Mouse (Mus musculus): ENCODE results near the gene Rdh16. TPM values are rescaled to one million over a fixed set of nuclear protein-coding genes. Genes with fewer than 3 reads are reported as not detected.
"Not testable (repeated sequence)": the region's sequence is repeated elsewhere in the genome, so short reads cannot be mapped to it uniquely, and the experiment has no call there.

Gene Rdh16
- polyA plus RNA-seq, 1 experiment from 2014 or later, result not detected

GRCm38 (mm10) chr10:127838539-127838938 lies 37.6 kb downstream of the Rdh16 start:
- WGBS, result 91% methylated on average over 2 of the region's 2 CpGs
- Histone ChIP-seq H3K4me3 (no peak overlapping the region), H3K9ac (no peak overlapping the region), H3K4me1 (no peaks in the 10 kb centered on the region), H3K4me2 (replicated peaks) (no peak overlapping the region), H3K36me3 (no peaks in the 10 kb centered on the region), H3K27me3 (no peaks in the 10 kb centered on the region), H3K9me3 (no peaks in the 10 kb centered on the region), H3K27ac (no peak overlapping the region)
- ATAC-seq (ENCODE audit: low FRiP score, low read depth), result no peak

DNA sequence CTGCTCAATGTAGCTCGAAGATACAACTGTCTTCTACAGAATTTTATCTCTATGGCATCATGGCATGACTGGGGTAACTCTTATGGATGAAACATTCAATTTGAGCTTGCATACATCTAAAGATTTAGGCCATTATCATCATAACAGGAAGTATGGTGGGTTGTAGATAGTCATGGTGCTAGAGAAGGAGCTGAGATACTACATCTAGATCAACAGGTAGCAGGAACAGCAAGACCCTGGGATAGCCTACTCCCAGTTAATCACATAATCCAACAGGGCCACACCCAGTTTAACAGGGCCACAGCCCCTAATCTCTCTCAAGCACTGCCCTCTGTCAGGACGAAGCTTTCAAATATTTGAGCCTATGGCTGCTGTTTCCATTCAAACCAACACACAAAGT lies 39.8 kb downstream of the Rdh16 start:
- no peaks in the 10 kb centered on the region for H3K36me3 ChIP-seq
- no peak overlapping the region for H3K9ac ChIP-seq
- no peaks in the 10 kb centered on the region for H3K9me3 ChIP-seq
- no peaks in the 10 kb centered on the region for H3K4me1 ChIP-seq
- H3K27me3 ChIP-seq, result no peaks in the 10 kb centered on the region
- no peak overlapping the region for H3K4me2 ChIP-seq (replicated peaks)
- no peak for ATAC-seq (ENCODE audit: low FRiP score, low read depth)
- no peak overlapping the region for H3K4me3 ChIP-seq
- 67% methylated on average over 2 of the region's 2 CpGs for WGBS
- no peak overlapping the region for H3K27ac ChIP-seq

DNA sequence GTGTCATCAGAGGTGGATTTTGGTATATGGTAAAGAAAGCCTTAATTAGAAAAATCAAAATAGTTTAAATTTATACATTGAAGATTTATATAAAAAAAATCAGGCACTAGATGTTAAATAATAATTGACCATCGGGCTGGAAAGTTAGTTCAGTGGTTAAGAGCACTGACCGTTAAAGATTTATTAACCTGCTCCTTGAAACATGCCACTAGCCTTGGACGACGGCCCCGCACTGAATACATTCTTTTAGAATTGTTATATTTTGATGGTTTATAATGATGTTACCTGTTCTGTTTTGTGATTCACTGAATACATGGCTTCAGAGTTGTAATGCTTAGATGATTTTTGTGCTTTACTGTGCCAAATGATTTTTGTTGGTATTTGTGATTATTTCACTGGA lies 45.0 kb downstream of the Rdh16 start:
- 86% methylated on average over 5 of the region's 5 CpGs for WGBS
- ATAC-seq (ENCODE audit: low FRiP score, low read depth); H3K27ac ChIP-seq: not testable (repeated sequence)

GRCm38 (mm10) chr10:127848089-127848488 lies 47.1 kb downstream of the Rdh16 start:
- 94% methylated on average over 1 of the region's 1 CpGs for WGBS
- Histone ChIP-seq H3K9ac (no peak overlapping the region), H3K4me1 (no peaks in the 10 kb centered on the region), H3K27ac (no peak overlapping the region), H3K9me3 (no peaks in the 10 kb centered on the region), H3K36me3 (no peaks in the 10 kb centered on the region), H3K4me2 (replicated peaks) (no peak overlapping the region), H3K27me3 (no peaks in the 10 kb centered on the region), H3K4me3 (no peak overlapping the region)
- ATAC-seq (ENCODE audit: low FRiP score, low read depth), result no peak

More for the DNA sequence above, 45.0 kb downstream of the Rdh16 start:
- not testable (repeated sequence) for H3K27me3 ChIP-seq; H3K4me2 ChIP-seq (replicated peaks); H3K36me3 ChIP-seq; H3K9ac ChIP-seq; H3K4me1 ChIP-seq; H3K4me3 ChIP-seq; H3K9me3 ChIP-seq

- no peak for ATAC-seq (ENCODE audit: low FRiP score, low read depth)
- Histone ChIP-seq H3K36me3 (no peaks in the 10 kb centered on the region), H3K27me3 (no peaks in the 10 kb centered on the region), H3K9me3 (no peaks in the 10 kb centered on the region), H3K4me3 (no peak within 1 kb of the TSS), H3K4me1 (no peaks in the 10 kb centered on the region), H3K4me2 (replicated peaks) (no peak within 1 kb of the TSS), H3K9ac (no peak within 1 kb of the TSS), H3K27ac (no peak within 1 kb of the TSS)
- WGBS, result 80% methylated on average over 1 of the region's 1 CpGs
These were observed 48.7 kb downstream of the Rdh16 start, which contains the start of gene Rdh19 for GRCm38 (mm10) chr10:127849628-127850027. Gene Rdh19, plus strand, starts transcription at chr10:127849928.

- Histone ChIP-seq H3K27ac (no peak overlapping the region), H3K4me2 (replicated peaks) (no peak overlapping the region), H3K9me3 (peaks cover 4% of the 10 kb centered on the region; the same call in 1 of the 2 replicates), H3K9ac (no peak overlapping the region), H3K4me3 (no peak overlapping the region), H3K27me3 (no peaks in the 10 kb centered on the region), H3K36me3 (no peaks in the 10 kb centered on the region), H3K4me1 (no peaks in the 10 kb centered on the region)
- no peak for ATAC-seq (ENCODE audit: low FRiP score, low read depth)
These were observed 55.4 kb downstream of the Rdh16 start for GRCm38 (mm10) chr10:127856376-127856775.

DNA sequence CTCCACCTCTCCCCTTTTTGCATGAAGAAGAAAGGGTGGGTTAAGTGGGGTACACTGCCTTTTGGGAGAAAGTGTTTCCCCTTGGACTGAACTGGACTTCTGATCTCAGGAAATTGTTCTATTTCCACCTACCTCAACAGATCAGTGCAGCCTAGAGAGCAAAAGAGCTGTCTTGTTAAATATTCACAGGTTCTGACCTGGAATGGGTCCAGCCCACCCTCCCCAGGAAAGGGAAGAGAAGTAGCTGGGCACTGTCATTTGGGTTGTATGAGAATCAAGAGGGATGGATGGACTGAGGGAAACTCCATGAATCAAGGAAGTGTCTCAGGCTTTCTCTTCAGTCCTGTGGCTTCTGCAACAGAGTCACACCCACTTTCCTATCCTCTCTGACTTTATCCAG lies 64.0 kb downstream of the Rdh16 start:
- no peak for ATAC-seq (ENCODE audit: low FRiP score, low read depth)
- H3K27me3 ChIP-seq, result no peaks in the 10 kb centered on the region

DNA sequence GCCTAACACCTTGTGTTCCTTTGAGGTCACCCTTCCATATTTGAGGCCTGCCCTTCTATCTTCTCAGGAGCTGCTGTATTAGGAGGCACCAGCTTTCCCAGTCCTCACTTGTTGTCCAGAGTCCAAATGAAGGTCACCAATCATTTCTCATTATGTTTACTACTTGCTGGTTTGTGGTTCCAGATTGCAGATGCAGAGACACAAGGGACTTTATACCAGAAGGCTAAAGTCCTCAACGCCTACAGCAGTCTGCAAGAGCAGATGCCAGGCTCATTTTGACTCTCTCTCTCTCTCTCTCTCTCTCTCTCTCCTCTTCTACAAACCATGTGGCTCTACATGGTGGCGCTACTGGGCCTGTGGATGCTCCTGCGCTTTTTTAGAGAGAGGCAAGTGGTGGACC lies 65.3 kb downstream of the Rdh16 start, which contains the start of gene Rdh16f2:
Rdh16f2 (plus strand) TSS at position 243 of the 400 bp plus-strand sequence.
- Histone ChIP-seq H3K36me3 (no peaks in the 10 kb centered on the region), H3K4me1 (no peaks in the 10 kb centered on the region), H3K27me3 (no peaks in the 10 kb centered on the region), H3K4me2 (replicated peaks) (no peak within 1 kb of the TSS), H3K9me3 (peaks cover 8% of the 10 kb centered on the region; the same call in 1 of the 2 replicates), H3K9ac (no peak within 1 kb of the TSS), H3K4me3 (no peak within 1 kb of the TSS), H3K27ac (no peak within 1 kb of the TSS)
- no peak for ATAC-seq (ENCODE audit: low FRiP score, low read depth)
- WGBS, result 82% methylated on average over 3 of the region's 3 CpGs

More for the DNA sequence above, 64.0 kb downstream of the Rdh16 start:
- H3K4me3 ChIP-seq, result no peak overlapping the region
- H3K4me1 ChIP-seq, result no peaks in the 10 kb centered on the region
- no peak overlapping the region for H3K9ac ChIP-seq
- H3K4me2 ChIP-seq (replicated peaks), result no peak overlapping the region
- no peaks in the 10 kb centered on the region for H3K9me3 ChIP-seq
- no peaks in the 10 kb centered on the region for H3K36me3 ChIP-seq
- no peak overlapping the region for H3K27ac ChIP-seq

- Histone ChIP-seq H3K27me3 (no peaks in the 10 kb centered on the region), H3K27ac (no peak overlapping the region), H3K4me2 (replicated peaks) (no peak overlapping the region), H3K9ac (no peak overlapping the region), H3K36me3 (no peaks in the 10 kb centered on the region), H3K4me1 (no peaks in the 10 kb centered on the region), H3K9me3 (peaks cover 10% of the 10 kb centered on the region; the same call in 1 of the 2 replicates), H3K4me3 (no peak overlapping the region)
- 68% methylated on average over 4 of the region's 4 CpGs for WGBS
- no peak for ATAC-seq (ENCODE audit: low FRiP score, low read depth)
These were observed 71.5 kb downstream of the Rdh16 start for GRCm38 (mm10) chr10:127872484-127872883.

DNA sequence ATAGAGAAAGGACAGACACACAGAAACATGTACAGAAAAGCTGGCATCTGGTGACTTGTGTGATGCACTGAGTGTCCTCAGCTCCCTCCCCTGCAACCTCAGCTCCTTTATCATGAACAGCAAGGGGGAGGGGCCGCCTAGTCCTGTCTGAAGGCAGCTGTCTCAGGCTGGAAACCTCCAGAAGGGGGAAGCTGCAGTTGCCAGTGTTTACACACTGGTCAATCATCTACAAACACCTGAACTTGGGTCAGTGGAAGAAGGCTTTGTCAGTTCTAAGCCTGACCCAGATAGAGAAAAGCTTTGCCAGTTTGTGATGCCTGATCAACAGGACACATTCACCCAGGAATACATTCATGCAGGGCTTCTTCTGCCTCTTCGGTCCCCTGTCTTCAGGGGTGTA lies 76.7 kb downstream of the Rdh16 start:
- H3K9me3 ChIP-seq, result no peaks in the 10 kb centered on the region
- WGBS, result 54% methylated on average over 2 of the region's 2 CpGs
- no peak for ATAC-seq (ENCODE audit: low FRiP score, low read depth)

GRCm38 (mm10) chr10:127878262-127879057 lies 77.5 kb downstream of the Rdh16 start:
- Histone ChIP-seq H3K4me3 (no peak overlapping the region), H3K4me2 (replicated peaks) (no peak overlapping the region), H3K9ac (no peak overlapping the region), H3K27ac (no peak overlapping the region), H3K36me3 (no peaks in the 10 kb centered on the region), H3K27me3 (no peaks in the 10 kb centered on the region), H3K4me1 (no peaks in the 10 kb centered on the region), H3K9me3 (no peaks in the 10 kb centered on the region)
- WGBS, result 69% methylated on average over 3 of the region's 3 CpGs
- ATAC-seq (ENCODE audit: low FRiP score, low read depth), result no peak

More for the DNA sequence above, 76.7 kb downstream of the Rdh16 start:
- Histone ChIP-seq H3K27ac (no peak overlapping the region), H3K36me3 (no peaks in the 10 kb centered on the region), H3K4me3 (no peak overlapping the region), H3K4me1 (no peaks in the 10 kb centered on the region), H3K27me3 (no peaks in the 10 kb centered on the region), H3K9ac (no peak overlapping the region), H3K4me2 (replicated peaks) (no peak overlapping the region)

DNA sequence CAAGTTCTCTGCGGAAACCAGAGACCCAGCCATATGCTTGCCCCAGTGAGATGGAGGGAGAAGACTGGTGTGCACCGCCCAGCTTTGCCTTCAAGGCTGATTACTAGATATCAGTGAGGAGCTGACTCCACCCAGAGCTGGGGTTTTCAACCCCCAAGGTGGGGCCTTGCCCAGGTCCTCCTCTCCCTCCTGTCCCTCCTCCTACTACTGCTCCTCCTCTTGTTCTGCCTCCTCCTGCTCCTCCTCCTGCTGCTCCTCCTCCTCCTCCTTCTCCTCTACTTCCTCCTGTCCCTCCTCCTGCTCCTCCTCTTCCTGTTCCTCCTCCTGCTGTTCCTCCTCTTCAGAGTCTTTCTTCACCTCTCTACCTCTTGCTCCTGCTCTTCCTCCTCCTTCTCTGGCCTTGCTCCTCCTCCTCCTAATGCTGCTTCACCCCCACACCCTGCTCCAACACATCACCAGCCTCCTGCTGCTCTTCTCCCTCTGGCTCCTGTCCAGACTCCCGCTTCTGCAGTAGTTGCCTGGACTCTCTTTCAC lies 78.3 kb downstream of the Rdh16 start:
- Histone ChIP-seq H3K27ac (no peak overlapping the region), H3K9ac (no peak overlapping the region), H3K27me3 (no peaks in the 10 kb centered on the region), H3K4me2 (replicated peaks) (no peak overlapping the region), H3K4me3 (no peak overlapping the region), H3K4me1 (no peaks in the 10 kb centered on the region), H3K9me3 (no peaks in the 10 kb centered on the region), H3K36me3 (no peaks in the 10 kb centered on the region)
- ATAC-seq (ENCODE audit: low FRiP score, low read depth), result no peak
- WGBS, result 66% methylated on average over 3 of the region's 3 CpGs

GRCm38 (mm10) chr10:127881041-127881440 lies 80.1 kb downstream of the Rdh16 start:
- Histone ChIP-seq H3K27me3 (no peaks in the 10 kb centered on the region), H3K36me3 (no peaks in the 10 kb centered on the region), H3K4me2 (replicated peaks) (no peak overlapping the region), H3K9ac (no peak overlapping the region), H3K9me3 (no peaks in the 10 kb centered on the region), H3K4me1 (no peaks in the 10 kb centered on the region), H3K4me3 (no peak overlapping the region), H3K27ac (no peak overlapping the region)
- no peak for ATAC-seq (ENCODE audit: low FRiP score, low read depth)
- WGBS, result 79% methylated on average over 4 of the region's 4 CpGs

Measured in limb, embryonic 13.5 days (tissue).